Mouse (Mus musculus) activated CD4-positive, CD25-positive, alpha-beta regulatory T cell, adult 9 weeks (primary cell): ENCODE data around the gene Olfr1465. TPM values are rescaled to one million over a fixed set of nuclear protein-coding genes. Genes with fewer than 3 reads are reported as not detected.

Experiments
- polyA plus RNA-seq: library from polyadenylated mRNA; unstranded; fragments of 100-300 nt; shearing (Covaris generic); gene quantifications from one replicate; pipeline ENCODE4 v1.2.1, GENCODE M21; 2017

Olfr1465 gene
- not detected for polyA plus RNA-seq

DNA sequence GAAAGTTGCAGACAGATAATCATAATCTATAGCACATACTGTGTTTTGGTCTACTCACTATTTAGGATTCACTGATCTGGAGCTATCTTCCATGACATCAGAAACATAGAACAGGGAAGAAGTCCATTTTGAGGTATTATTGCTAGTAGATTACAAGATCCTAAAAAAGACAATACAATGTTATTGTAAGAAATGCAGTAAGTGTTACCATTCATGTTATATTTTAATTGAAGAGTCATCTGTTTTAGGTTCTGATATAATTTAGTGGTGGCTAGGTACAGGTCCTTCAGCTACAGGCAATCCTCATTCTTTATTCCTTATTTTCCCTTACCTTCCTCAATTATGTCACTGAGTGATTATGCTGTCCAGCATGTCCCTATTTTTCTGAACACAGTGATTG is at the start of gene Olfr1465:
Gene Olfr1465, minus strand, starts transcription at position 101 of the 400 bp plus-strand sequence.

DNA sequence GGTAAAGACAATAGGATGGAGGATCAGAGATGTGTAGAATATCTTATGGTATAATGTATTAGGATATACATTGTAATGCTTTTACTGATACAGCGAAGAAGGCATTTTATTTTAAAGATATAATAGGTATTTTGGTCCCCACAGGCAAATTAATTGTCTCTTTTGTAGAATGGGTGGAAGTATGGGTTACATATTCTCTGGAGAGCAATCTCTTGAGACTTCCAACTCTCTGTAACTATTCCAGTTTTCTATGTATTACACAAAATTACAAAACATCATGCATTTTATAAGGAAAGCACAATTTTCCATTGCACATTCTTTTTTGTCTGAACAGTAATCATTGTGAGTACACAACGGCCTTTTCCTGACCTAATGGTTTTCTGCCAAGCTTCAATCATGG is 46.6 kb upstream of the Olfr1465 start, which contains the start of gene Olfr1467:
Gene Olfr1467, plus strand, starts transcription at position 301 of the 400 bp plus-strand sequence.

DNA sequence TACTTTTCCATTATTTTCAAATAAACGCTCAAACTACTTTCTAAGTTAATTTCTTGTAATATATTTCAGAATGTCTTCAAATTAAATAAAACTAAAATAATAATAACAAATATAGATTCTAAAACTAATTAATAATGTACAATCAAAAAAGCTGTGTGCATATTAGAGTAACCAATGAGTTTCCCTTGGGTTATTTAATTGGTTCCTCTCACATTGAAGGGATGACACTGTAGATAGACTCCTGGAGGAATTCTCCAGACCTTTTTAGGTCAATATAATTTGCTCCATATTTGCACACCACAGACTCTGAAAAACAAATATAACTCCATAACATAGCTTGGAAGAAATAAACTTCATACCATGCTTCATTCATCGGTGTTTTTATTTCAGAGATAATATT is 23.2 kb upstream of the Olfr1465 start, which contains the start of gene Olfr1466:
Gene Olfr1466, plus strand, starts transcription at position 301 of the 400 bp plus-strand sequence.

Other genes with a start within 250 kb of the Olfr1465 start
- gene Olfr1457, start 217.7 kb downstream of the Olfr1465 start, polyA plus RNA-seq = not detected
- not detected for gene Olfr1458, start 208.8 kb downstream of the Olfr1465 start, polyA plus RNA-seq
- not detected for gene Olfr1459, start 166.0 kb downstream of the Olfr1465 start, polyA plus RNA-seq
- gene Olfr1461, start 152.5 kb downstream of the Olfr1465 start, polyA plus RNA-seq = not detected
- not detected for gene Olfr1462, start 129.8 kb downstream of the Olfr1465 start, polyA plus RNA-seq
- not detected for gene Olfr1463, start 84.2 kb downstream of the Olfr1465 start, polyA plus RNA-seq
- not detected for gene Olfr1466, start 23.3 kb upstream of the Olfr1465 start, polyA plus RNA-seq
- gene Olfr1467, start 46.7 kb upstream of the Olfr1465 start, polyA plus RNA-seq = not detected
- not detected for gene Olfr1469, start 92.3 kb upstream of the Olfr1465 start, polyA plus RNA-seq
- gene Olfr1471, start 127.9 kb upstream of the Olfr1465 start, polyA plus RNA-seq = not detected
- not detected for gene Olfr1472, start 140.5 kb upstream of the Olfr1465 start, polyA plus RNA-seq
- gene Olfr1474, start 154.0 kb upstream of the Olfr1465 start, polyA plus RNA-seq = not detected
- not detected for gene Olfr1475, start 164.7 kb upstream of the Olfr1465 start, polyA plus RNA-seq
- gene Olfr1477, start 185.0 kb upstream of the Olfr1465 start, polyA plus RNA-seq = not detected
- not detected for gene Olfr1480, start 212.4 kb upstream of the Olfr1465 start, polyA plus RNA-seq